Mouse (Mus musculus): ENCODE results near the gene Polr2g. TPM values are rescaled to one million over a fixed set of nuclear protein-coding genes. Genes with fewer than 3 reads are reported as not detected.

Gene Polr2g
- total RNA-seq, 2 experiments from 2014 or later: 83.9 to 164 TPM

GRCm38 (mm10) chr19:8818801-8819595, 20.6 kb upstream of the Polr2g start, which contains the start of gene Ttc9c:
Ttc9c (minus strand) TSS chr19:8819333.
- ATAC-seq (replicated peaks; ENCODE audit: poor library complexity): peak; percentile 75

DNA sequence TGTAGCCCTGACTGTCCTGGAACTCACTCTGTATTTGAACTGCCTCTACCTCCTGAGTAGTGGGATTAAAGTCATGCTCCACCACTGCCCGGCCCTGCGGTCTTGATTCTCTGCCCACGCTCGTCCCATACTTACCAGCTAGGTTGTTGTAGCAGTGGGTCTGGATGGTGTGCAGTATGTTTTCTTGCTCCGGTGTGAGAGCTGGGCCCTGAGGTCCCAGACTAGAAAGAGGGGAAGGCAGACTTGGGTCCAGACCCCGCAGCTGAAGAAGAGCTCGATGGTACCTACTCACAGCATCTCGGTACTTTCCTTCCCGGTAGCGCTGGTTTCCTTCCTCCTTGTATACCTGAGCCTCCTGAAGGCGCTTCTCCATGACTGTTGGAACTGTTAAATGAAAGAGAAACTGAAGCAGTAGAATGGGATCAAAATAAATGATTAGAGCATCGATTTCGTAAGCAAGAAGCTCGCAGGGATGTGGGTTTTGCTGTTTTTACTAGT, 20.0 kb upstream of the Polr2g start:
- ATAC-seq (replicated peaks; ENCODE audit: poor library complexity): no peak

- no peak for ATAC-seq (replicated peaks; ENCODE audit: poor library complexity)
These were observed 18.6 kb upstream of the Polr2g start for GRCm38 (mm10) chr19:8817001-8817400.

DNA sequence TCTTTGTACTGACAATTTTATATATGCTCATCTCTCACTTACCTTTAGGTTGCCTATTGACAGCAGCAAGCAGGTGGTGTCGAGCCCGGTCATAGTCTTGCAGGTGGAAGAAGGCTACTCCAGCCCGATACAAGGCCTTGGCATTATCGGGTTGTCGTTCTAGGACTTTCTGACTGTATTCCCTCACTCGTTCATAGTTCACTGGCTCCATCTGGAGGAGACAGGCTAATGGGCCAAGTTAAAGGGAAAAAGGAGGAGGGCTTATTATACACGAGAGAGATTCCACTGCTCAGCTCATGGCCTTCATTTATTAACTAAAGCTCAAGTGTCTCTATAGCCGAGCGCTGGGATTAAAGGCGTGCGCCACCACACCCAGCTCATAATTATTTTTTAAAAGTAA, 17.4 kb upstream of the Polr2g start:
- no peak for ATAC-seq (replicated peaks; ENCODE audit: poor library complexity)

- no peak for ATAC-seq (replicated peaks; ENCODE audit: poor library complexity)
These were observed 8.4 kb upstream of the Polr2g start for GRCm38 (mm10) chr19:8806810-8807209.

- ATAC-seq (replicated peaks; ENCODE audit: poor library complexity): 0 out of 2 replicates have a peak, but pooled peaks have one; percentile 20
These were observed 5.7 kb upstream of the Polr2g start for GRCm38 (mm10) chr19:8803879-8804660.

DNA sequence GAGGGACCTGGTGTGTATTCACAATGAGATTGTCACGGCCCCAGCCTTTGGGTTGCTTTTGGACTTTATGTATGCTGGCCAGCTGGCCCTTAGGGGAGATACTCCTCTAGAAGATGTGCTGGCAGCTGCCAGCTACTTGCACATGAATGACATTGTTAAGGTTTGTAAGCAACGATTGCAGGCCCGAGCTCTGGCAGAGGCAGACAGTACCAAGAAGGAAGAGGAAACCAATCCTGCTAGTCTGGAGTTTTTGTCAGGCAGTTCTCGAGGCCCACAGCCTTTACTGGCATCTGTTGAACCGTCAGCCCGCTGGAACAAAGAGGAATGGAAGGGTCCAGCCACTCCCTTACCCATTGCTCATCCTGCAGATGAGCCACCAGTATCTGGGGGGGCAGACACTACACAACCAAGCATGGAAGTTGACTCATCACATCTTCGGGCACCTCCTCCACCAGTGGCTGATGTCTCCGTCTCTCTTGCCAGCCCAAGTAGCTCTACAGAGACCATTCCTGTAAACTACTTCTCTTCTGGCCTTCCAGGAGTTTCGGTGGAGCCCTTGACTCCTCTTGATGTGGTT, 4.9 kb upstream of the Polr2g start:
- ATAC-seq (replicated peaks; ENCODE audit: poor library complexity): no peak

DNA sequence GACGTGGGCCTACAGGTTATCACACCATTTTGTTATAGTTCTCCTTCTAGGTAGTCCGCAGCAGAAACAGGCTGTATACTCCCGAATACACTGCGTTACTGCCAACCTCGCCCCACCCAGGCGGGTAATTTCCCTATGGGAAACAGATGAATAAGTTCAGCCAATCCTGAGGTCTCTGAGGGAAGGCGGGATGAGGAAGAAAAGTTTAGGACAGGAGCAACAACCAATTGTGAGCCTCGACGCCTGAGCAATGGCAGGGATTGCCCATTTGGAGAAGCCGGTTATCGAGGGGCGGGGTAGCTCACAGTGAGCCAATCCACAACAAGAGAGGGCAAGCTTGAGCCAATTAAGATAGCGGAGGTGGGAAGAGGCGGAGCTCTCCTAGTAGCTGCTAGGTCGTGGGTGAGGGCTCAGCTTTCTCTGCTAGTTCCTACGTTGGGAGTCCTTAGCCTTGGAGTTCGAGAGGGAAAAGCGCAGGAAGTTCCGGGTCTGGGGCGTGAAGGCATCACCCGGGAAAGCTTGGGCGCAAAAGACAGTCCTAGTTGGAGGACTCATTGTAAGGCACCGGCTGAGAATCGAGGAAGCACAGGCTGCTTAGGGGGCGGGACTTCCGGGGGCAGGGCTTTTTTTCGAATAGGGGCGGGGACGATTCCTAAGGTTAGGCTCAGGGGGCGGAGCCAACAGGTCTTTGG, 3.9 kb upstream of the Polr2g start, which contains the start of gene Zbtb3:
Gene Zbtb3, plus strand, starts transcription at position 426 of the 692 bp plus-strand sequence.
- ATAC-seq (replicated peaks; ENCODE audit: poor library complexity): peak; percentile 87

DNA sequence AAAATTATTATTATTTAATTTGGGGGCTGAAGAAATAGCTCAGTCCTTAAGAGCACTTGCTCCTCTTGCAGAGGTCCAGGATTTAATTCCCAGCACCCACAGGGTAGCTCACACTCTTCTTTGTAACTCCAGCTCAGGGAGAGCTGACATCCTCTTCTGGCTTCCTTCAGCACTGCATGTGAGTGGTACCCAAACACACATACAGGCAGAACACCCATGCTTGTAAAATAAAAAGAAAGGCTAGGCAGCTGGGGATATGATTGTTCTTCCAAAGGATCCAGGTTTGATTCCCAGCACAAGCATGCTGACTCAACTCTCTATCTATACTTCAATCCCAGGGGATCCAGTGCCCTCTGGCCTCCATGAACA, 554 bp upstream of the Polr2g start:
- no peak for ATAC-seq (replicated peaks; ENCODE audit: poor library complexity)

GRCm38 (mm10) chr19:8790171-8790570, 8.2 kb downstream of the Polr2g start:
- ATAC-seq (replicated peaks; ENCODE audit: poor library complexity): no peak

DNA sequence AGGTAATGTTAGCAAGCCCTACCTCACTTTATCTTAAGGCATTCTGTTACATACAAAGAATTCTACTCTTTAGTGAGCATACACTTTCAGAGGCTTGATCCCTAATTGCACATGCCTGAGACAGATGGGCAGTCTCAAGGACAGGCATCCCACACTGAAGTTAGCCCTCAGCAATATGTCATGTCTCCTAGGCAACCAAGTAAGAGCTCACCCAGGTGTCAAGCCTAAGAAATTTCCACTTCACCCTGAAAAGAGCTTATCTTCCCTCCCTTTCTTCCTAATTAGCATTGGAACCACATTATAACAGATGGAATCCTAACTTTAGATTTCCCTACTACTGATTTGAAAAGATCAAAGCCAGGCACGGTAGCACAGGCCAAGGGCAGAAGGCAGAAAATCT, 9.2 kb downstream of the Polr2g start:
- no peak for ATAC-seq (replicated peaks; ENCODE audit: poor library complexity)

DNA sequence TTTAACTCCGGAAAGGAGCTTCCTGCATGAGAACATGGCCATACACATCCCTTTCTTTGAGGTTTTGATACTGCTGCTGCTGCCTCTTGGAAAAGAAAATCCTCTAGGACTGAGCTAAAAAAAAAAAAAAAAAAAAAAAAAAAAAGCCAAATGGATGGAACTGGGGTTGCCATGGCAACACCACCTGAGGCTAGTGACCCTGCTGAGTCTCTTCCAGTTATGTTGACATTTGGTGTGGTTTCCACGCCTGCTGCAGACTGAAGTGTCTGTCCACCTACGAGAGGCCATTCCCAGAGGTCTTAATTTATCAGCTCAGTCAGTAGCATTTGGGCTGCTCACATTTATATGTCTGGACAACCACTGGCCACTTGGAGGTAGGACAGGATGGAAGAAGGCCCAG, 9.9 kb downstream of the Polr2g start:
- ATAC-seq (replicated peaks; ENCODE audit: poor library complexity): no peak

- ATAC-seq (replicated peaks; ENCODE audit: poor library complexity): peak; percentile 99
These were observed 12.2 kb downstream of the Polr2g start, which contains the start of gene Taf6l for GRCm38 (mm10) chr19:8786008-8786781. Taf6l (minus strand) TSS chr19:8786417.

GRCm38 (mm10) chr19:8774951-8775421, 23.4 kb downstream of the Polr2g start:
- ATAC-seq (replicated peaks; ENCODE audit: poor library complexity): no peak

DNA sequence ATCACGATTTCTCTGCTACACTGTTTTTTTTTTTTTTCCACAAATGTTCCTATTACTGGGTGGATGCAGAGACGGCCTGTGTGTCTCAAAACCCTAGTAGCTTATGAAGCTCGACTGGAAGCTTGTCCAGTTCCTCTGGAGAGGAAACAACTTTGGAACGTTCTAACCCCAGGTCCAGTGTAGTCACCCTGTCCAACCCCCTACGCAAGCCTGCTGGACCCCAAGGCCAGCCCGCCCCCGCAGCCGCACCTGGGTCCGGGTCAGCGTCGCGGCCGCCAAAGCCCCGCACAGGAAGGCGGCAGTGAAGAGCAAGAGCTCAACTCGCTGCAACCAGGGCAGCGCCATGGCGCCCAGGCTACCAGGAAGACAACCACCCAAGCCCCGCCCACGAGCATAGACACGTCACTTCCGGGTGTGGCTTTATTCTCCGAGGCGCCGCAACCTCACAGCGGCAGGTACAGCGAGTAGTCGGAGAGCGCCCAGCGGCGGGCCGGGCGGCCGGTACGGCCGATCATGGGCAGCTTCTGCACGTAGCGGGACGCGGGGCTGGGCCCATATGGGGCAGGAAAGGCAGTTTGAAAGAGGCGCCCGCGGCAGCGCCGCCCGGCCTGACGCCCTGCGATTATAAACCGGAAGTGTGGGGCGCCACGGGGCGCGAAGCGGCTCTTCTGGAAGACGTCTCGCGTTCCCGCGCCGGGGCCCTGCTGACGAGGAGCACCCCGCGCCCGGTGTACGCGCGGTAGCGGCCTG, 24.1 kb downstream of the Polr2g start, which contains the start of gene Tmem179b:
Gene Tmem179b, minus strand, starts transcription at position 382 of the 750 bp plus-strand sequence.
- ATAC-seq (replicated peaks; ENCODE audit: poor library complexity): peak; percentile 84

- no peak for ATAC-seq (replicated peaks; ENCODE audit: poor library complexity)
These were observed 25.0 kb downstream of the Polr2g start for GRCm38 (mm10) chr19:8773409-8773808.

DNA sequence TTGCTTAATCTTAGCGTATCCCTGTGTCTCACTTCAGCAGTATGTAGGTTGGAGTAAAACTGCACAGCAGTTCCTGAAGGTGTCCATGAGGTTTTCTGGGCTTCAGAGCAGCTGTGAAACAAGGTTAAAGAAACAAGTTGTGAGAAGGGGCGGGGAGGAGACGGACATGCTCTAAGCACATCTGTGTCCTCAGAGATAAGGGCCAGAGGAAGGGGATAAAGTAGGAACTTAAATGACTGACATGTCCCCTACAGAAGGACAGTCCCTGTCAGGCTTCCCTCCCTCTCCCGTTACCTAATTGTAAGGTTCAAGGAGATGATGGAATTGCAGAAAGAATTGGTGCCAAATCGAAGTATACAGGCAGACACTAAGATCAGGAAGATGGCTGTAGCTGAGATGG, 25.4 kb downstream of the Polr2g start:
- 0 out of 2 replicates have a peak, but pooled peaks have one; percentile 6 for ATAC-seq (replicated peaks; ENCODE audit: poor library complexity)

GRCm38 (mm10) chr19:8770567-8771270, 27.7 kb downstream of the Polr2g start, which contains the start of gene Tmem223:
Tmem223 (plus strand) TSS chr19:8770996.
- ATAC-seq (replicated peaks; ENCODE audit: poor library complexity): peak; percentile 69
